Mouse (Mus musculus): ENCODE measurements around the gene Prkrip1.
A peak's percentile ranks its signal among the peaks of the same experiment; 100 is the strongest.
"Not testable (repeated sequence)": the region's sequence is repeated elsewhere in the genome, so short reads cannot be mapped to it uniquely, and the experiment has no call there.

The Prkrip1 gene

DNA sequence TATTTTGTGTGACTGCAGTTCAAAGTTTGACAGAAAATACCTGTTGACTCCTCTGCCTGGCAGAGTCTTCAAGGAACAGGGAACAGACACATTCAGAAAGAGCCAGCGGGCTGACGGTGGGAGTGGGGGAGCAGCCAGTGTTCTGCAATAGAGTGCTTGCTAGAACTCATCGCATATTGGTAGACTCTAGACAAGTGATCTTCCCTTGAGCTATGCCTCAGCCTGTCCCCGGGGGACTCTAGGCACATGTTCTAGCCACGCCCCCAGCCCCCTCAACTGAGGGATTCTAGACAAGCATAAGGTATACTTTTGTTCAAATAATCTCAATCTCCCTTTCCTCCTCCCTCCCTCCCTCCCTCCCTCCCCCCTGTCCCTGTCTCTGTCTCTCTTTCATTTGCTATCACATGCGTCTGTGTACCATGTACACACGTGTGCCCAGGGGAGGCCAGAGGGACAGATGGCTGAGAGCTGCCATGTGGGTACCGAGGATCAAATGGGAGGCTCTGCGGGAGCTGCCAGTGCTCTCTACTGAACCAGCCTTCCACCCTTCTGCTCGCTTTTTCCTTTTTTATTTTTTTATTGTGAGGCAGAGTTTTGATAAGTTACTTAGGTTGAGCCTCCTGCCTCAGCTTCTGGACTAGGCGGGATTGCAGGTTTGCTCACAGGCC, 34.8 kb downstream of the Prkrip1 start:
- DNase-seq (ENCODE audit: low read depth, low spot score) = no peak

DNA sequence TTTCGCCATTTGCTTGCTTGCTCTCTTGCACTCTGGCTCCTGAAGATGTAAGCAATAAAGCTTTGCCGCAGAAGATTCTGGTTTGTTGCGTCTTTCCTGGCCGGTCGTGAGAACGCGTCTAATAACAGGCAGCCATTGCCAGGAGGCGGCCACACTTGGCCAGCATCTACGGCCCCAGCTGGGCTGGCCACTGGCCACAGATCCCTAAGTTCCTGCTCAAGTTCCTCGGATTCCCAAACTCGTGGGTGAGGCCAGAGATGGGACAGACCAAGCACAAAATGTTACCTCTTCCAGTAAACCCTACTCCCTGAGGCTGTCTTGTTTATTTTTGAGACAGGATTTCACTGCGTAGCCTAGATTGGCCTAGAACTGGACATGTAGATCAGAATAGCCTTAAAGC, 38.7 kb downstream of the Prkrip1 start:
- DNase-seq (ENCODE audit: low read depth, low spot score) = not testable (repeated sequence)

DNA sequence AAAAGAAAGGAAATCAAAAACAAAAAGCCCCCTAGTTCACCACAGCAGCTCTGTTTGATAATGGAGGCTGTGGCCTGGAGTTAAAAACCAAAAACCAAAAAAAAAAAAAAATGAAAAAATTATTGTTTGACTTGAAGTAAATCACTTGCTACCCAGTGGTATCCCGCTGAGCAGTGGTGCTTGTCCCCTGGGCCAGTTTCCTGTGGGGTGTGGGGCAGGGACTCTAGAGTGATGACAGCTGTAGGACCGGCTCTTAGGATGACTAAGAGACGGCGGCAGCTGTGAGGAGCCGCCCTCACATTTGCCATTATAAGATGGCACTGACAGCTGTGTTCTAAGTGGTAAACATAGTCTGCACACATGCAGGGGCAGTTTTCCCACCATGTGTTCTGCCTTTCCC, 43.4 kb downstream of the Prkrip1 start:
- peak; percentile 42 for DNase-seq (ENCODE audit: low read depth, low spot score)

DNA sequence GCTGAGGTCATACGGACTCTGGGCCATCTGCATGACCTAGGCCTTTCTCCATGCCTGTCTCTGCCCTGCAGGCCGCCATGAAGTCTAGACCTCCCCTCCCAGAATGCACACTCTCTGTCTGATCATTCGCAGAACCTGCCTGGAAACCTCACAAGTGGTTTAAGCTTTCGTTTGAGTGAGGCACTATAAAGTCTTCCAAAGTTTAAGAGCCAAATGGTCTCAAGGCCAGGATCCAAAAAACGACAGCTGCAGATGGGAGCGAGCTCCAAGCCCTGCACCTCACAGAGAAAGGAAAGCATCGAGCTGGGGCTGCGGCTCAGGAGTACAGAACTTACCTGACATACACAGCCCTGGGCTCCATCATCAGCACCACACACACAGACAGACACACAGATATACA, 46.4 kb downstream of the Prkrip1 start:
- no peak for DNase-seq (ENCODE audit: low read depth, low spot score)

DNA sequence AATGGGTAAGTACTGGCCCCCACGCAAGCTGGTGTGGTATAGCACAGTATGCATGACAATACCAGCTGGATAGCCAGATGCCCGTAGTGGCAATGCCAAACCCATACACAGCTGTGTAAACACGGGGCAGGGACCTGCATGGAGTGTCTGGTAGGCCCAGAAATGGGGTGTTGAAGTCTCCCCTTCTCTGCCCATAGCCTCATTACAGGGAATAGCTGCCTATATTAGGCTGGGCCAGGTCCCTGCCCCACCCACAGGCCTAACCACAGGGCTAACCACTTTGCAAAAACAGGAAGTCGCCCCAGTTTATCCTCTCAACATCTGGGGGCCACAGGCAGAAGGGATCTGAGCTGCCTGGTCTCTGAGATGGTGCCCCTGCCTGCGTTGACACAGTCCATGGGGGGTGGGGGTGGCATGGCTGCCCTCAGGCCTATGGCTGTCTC, 49.6 kb downstream of the Prkrip1 start:
- DNase-seq (ENCODE audit: low read depth, low spot score) = peak; percentile 60

DNA sequence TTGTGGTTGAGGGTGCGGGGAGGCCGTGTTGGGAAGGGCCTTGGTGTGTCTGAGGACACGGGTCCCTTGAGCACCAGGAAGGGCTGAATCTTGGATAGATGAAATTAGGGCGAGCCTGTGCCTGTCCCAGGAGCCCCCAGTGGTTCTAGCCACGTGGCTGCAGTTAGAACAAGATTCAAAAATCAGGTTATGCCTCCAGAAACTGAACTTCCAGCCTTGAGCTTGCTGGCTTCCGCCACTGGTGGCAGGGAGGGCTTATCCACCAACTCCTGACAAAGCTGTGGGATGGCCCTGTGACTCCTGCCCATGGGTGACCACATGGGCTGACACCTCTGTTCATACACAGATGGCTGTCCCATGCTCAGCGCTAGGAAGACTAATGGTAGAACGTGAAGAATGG, 51.1 kb downstream of the Prkrip1 start:
- no peak for DNase-seq (ENCODE audit: low read depth, low spot score)

DNA sequence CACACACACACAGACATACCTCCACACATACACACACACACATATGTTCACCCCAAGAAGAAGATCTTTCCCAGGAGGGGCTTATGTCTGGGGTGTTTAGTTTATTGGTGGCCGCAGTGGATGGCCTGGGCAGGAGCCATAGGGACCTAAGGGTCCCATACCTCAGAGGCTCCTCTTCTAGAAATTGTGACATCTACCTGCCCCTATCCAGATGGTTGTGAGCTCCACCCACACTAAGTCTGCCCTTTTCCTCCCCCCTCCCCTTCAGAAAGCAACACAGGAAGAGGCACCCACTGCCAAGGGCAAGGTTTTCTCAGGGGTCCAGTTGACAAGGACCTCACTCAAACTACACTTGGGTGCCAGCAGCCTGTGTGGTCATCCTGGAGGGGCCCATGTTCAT, 51.8 kb downstream of the Prkrip1 start:
- DNase-seq (ENCODE audit: low read depth, low spot score) = peak; percentile 78

DNA sequence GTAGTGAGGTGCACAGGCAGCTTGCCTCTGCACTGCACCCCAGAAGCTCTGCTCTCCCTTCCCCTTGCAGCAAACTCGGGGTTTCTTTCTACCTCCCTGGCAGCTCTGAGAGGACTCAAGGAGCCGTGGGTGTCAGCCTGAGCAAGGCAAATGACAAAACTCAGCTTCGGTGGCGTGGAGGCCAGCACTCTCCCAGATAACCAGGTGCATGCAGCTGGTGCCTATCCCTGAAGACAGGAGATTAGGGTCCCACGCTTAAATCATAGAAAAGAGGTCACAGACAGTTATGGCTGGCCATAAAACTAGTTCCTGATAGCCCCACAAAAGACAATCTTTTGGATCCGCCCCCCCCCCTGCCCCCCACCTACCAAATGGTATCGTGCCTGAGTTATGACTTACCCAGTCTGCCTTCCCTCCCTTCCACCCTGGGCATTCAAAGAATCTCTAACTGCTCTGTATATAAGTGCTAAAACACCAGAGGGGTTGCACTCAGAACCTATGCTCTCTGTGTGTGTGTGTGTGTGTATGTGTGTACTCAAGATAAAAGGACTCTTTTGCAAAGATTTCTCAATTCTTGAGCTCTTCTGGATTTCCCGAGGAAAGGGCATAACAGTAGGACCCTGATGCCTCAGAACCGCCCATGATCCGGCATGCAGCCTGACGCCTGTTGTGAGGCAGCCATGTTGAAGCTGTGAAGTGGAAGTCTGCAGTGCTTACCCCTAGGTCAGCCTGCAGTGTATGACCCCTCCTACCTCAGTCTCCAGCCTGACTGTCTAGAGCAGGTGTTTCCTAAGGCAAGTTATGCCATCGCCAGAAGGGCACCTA, 53.9 kb downstream of the Prkrip1 start:
- no peak for DNase-seq (ENCODE audit: low read depth, low spot score)

DNA sequence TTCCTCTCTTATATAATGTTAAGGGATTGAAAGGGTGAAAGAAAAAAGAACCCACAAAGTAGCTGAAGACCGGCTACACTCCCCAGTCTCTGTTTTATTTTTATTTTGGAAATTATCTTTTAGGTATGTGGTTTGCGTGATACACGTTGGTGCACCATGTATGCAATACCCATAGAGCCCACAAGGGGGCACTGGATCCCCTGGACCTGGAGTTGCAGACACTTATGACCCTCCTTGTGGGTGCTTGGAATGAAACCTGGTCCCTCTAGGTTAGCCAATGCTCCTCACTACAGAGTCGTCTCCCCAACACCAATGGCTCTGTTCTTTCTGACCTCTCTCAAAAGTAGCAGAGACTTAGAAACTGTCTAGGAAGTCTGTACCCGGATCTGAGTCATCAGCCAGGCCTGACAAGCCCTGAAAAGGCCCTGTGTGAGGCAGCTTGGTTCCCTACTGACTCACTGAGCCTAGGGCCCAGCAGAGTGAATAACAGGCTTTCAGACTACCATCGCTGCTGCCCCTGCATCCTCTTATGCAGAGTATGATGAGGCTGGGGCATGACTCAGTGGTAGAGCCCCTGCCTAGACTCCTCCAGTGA, 55.5 kb downstream of the Prkrip1 start:
- DNase-seq (ENCODE audit: low read depth, low spot score) = peak; percentile 43

DNA sequence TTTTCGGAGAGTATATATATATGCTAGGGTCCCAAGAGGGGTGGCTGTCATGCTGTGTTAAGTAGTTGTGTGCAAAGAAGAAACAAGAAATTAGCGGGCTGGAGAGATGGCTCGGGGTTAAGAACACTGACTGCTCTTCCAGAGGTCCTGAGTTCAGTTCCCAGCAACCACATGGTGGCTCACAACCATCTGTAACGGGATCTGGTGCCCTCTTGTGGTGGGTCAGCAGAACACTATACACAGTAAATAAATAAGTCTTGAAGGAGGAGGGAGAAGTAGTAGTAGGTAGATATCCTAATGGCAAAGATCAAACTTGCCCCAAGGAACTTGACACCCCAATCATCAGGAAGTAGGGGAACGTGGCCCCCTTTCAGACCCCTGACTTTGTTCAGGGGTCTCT, 56.0 kb downstream of the Prkrip1 start:
- DNase-seq (ENCODE audit: low read depth, low spot score) = peak; percentile 32

DNA sequence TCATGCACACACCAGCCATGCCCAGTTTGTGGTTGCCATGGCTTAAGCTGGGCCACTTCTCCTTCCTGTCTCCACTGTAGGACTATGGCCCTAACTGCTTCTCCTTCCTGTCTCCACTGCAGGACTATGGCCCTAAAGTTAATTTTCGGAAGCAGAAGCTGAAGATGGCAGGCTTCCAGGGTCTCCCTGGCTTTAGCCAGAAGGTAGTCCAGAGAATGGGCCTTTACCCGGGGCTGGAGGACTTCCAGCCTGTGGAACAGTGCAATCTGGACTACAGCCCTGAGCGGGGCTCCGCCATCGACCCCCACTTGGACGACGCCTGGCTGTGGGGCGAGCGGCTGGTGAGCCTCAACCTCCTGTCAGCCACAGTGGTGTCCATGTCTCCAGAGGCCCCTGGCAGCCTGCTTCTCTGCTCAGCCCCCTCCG, 58.7 kb downstream of the Prkrip1 start:
- no peak for DNase-seq (ENCODE audit: low read depth, low spot score)

DNA sequence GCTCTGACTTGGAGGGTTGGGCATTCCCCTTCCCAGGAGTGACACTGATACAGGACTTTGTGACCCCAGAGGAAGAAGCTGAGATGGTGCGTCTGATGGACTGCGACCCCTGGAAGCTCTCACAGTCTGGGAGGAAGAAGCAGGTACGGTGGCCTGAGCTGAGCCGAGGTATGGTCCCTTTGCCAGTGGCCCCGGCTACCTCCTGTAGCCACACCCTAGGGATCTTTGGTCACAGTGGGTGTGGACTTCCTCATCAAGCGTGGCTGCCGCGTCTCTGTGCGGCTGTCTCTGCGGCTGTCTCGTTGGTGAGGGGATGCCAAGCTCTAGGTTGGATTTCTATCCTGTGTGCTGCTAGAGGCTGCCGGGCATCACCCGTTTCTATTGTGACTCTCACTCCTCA, 59.4 kb downstream of the Prkrip1 start:
- no peak for DNase-seq (ENCODE audit: low read depth, low spot score)

DNA sequence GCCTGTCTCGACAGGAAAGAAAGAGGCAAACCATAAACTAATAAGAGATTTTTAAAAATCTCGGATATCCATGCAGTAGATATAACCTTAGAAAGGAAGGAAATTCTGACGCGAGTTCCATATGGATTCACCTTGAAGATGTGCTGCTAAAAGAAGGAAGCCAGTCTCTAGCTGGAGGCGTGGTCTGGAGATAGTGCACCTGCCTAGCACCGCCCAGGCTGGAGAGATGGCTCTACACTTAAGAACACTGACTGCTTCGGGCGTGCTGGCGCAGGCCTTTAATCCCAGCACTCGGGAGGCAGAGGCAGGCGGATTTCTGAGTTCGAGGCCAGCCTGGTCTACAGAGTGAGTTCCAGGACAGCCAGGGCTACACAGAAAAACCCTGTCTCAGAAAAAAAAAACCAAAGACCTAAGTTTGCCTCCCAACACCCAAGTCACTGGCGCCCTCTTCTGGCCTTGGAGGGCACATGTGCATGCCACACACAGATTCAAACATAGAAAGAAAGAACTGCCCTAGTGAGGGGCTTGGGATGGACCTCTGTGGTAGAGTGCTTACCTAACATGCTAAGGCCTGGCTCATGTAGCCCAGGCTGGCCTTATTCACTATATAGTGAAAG, 61.0 kb downstream of the Prkrip1 start:
- peak; percentile 75 for DNase-seq (ENCODE audit: low read depth, low spot score)

DNA sequence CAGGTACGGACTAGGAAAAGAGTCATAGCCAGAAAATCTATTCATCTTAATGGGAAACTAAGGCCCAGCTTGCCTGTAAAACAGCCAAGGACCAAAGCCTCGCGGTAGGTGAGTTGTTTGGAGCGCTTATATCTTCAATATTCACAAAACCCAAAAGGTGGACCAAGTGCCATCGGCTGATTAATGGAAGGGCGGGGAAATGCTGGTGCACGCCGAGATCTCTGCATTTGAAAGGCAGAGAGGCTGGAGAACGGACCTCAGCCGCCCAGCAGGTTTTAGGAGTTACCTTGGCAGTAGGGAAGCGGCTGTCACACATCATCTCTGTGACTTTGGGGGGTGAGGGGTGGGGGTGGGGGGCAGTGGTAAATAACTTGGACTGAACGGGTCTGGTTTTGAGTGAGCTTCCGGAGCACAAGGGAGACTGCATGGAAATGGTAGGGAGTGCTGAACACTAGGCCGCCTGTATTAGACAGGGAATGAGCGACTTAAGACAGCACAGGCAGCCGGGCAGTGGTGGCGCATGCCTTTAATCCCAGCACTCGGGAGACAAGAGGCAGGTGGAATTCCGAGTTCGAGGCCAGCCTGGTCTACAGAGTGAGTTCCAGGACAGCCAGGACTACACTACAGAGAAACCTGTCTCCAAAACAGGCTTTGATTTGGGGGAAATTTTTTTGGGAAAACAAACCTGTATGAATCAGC, 62.3 kb downstream of the Prkrip1 start:
- DNase-seq (ENCODE audit: low read depth, low spot score) = no peak

DNA sequence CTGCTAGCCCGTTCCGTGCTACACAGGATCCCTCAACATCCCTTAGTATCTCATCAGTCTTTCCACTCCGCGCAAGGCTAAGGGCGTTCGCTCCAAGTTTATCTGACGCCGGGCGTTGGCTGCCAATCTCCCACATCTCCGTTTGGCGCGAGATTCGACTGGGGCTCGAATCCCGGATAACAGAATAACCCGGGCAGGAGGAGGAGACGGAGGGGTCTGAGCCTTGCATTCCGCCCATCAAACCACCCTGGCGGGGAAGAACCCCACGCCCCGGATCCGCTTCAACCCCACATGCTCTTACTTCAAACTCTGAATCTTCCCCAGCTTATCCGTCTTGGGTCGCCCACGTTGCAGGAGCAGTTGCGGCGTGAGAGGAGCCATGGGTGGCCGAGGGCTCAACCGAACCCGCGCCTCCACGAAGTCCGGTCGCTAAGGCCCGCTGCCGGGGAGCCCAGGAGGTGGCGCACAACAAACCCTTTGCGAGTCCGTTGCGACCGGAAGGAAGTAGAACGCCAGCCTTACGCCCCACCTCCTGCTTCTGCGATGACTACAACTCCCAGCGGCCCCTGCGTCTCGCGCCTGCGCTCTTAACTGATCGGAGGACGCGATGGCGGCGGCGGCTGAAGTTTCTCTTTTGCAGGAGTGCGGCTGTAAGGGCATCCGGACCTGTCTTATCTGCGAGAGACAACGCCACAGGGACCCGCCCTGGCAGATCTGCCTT, 63.0 kb downstream of the Prkrip1 start, which contains the start of the genes Lrwd1 and Alkbh4:
TSS of gene Lrwd1 (minus strand) at position 504 of the 721 bp plus-strand sequence.
TSS of gene Alkbh4 (plus strand) at position 576 of the 721 bp plus-strand sequence.
- DNase-seq (ENCODE audit: low read depth, low spot score) = peak; percentile 98
